Mouse (Mus musculus): Measurements from ENCODE around the gene Ttll11.

The Ttll11 gene

DNA sequence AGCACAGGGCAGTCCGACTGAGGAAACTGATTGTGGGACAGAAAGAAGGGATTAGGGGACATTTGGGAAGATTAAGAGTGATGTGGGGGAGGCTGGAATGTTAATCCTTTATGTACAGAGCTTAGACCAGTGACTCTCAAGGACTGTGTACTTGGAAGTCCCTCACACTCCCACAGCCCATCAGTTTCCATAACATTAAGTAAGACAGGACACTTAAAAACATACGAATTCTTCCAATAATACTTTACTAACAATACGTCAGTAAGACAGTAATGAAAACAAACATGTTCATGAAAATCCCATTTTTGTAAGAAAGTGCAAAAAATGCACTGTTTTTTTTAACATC is 127.6 kb downstream of the Ttll11 start:
- DNase-seq (ENCODE audit: low spot score in 2 of 2), result no peak

DNA sequence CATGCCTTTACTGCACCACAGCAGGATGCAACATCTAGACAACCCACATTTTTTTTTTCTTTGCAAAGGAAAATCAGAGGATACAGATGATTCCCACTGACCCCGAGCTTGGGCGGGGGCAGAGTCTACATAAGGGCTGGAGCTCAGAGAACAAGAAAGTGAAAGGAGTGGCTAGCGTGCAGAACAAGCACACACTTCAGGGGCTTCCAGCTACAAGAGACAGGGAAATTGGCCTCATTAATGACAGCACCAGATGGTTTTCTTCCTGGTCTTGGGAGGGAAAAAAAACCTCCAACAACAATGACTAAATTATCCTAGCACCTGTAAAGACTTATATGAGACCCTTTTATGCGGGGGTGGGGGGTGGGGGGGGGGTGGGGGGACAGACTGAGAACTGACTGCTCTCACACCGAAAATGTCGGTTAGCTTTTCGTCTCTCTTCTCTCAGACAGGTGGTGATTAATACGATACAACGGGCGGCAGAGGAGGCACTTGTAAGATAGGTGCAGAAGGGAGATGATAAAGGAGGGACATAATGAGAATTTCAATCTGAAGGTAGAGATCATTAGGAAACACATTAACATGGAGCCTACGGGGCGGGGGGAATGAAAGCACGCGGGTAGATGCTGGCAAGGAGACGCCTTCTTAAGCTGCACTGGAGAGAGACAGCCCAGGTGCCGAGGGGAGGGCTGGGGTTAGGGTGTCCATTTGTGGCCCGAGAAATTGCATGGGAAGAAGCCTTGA is 128.1 kb downstream of the Ttll11 start:
- DNase-seq (ENCODE audit: low spot score in 2 of 2), result no peak

DNA sequence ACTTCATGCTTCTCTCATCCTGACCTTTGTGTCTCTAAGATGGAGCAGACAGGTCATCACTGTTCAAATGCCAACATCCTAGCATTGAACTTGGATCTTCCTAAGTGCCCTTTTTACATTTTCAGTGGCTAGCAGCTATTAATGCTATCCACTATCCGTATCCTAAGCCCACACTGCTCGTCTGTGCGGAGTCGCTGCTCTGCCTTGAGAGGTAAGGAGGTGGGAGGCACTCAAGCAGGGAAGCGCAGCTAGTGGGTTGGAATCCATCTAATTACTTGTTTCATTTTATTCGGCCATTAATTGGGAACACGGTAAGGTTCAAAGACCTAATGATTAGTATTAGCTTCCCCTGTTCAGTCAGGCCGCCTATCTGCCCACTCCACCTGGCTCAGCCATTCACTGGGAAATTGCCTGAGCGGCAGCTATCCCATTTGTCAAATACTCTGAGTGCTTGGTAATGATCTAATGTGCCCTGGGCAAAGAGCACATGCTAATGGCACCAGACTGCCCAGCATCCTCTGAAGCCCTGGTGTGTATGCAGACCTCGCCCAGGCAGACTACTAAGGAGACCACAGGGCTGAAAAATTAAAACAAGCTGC is 130.0 kb downstream of the Ttll11 start:
- no peak for DNase-seq (ENCODE audit: low spot score in 2 of 2)

GRCm38 (mm10) chr2:35845611-35846504 is 133.9 kb downstream of the Ttll11 start:
- peak; percentile 56 to 60 for DNase-seq (ENCODE audit: low spot score in 2 of 2)

GRCm38 (mm10) chr2:35843896-35844690 is 135.6 kb downstream of the Ttll11 start:
- DNase-seq (ENCODE audit: low spot score in 2 of 2), result no peak

DNA sequence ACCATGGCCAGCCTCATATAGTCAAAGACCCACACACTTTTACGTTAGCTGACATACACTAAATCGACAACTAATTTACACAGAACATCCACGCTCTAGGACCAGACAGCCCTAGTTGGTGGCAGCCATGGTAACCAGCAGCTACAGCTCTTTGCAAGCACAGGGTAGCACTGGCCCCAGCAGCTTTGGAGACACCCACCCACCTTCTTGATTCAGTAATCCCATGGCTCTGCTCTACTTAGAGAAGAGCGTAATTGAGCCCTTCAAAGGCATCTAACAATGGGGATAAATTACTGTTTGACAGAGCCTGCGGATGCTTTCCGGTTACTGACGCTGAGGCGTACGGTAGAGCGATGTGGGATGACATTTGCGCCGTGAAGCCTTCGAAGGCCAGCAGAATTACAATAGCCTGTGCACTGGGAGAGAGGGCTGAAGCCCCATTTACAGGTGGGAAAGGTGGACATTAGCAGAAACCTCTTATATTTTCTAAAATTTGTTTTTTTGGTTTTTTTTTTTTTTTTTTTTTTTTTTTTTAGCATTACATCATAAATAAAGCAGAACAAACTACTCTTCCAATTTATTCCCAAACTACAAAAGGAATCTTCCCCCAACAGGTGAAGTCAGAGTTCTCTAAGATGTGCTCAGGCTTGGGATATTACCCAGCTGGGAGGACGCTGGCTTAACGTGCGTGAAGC is 136.8 kb downstream of the Ttll11 start:
- DNase-seq (ENCODE audit: low spot score in 2 of 2), result peak in 1 of 2 experiments; percentile 44

DNA sequence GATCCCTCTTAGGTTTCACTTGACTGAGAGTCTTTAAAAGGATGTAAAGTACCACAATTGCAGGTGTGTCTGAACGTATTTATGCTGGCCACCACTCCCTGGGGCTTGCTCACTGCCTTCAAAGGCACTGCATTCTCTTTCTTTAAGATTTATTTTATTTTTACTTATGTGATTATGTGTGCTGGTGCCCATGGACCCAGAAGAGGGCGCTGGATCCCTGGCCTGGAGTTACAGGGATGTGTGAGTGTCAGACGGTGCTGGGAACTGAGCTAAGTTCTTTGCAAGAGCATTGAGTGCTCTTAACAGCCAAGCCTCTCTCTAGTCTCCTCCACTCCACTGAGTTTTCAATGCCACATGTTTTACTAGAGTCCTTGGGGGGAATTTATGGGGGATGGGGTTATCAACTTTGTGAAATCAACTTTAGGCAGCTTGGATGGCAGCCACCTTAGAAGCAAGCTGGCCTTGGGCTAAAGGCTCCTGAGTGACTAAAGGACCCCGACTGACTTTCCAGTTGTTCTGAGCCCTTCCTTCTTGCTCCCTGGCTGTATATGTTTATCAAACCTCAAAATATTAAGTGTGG is 137.8 kb downstream of the Ttll11 start:
- DNase-seq (ENCODE audit: low spot score in 2 of 2), result no peak

- no peak for DNase-seq (ENCODE audit: low spot score in 2 of 2)
These were observed 138.5 kb downstream of the Ttll11 start for GRCm38 (mm10) chr2:35840956-35841816.

- no peak for DNase-seq (ENCODE audit: low spot score in 2 of 2)
These were observed 140.8 kb downstream of the Ttll11 start for GRCm38 (mm10) chr2:35838751-35839479.

DNA sequence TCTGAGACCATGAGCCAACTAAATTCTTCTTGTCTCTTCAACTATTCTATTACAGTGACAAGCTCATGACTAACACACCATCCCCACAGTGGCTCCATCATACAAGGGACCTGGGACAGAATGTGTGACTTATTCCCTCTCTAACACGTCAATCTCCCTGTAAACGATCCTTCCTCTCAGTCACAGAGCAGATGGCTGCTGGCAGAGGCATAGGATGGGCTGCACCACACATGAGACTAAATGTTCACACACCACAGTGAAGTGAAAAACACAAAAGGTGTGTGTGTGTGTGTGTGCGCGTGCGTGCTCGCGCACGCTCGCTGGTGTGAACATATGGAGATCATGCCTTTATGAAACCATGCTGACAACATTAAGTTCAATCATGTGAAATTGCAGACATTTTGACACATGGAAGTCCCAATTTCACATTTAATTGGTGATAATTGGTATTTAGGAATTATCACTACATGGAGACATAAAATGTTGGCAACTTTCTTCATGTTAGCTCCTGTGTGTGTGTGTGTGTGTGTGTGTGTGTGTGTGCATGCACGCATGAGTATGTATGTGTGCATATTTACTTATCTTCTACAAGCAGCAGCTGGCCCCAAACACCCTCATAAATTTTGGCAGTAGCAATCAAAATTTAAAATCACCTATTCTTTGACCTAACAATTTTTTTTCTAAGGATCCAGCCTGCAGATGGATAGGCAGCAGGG is 145.4 kb downstream of the Ttll11 start:
- no peak for DNase-seq (ENCODE audit: low spot score in 2 of 2)

DNA sequence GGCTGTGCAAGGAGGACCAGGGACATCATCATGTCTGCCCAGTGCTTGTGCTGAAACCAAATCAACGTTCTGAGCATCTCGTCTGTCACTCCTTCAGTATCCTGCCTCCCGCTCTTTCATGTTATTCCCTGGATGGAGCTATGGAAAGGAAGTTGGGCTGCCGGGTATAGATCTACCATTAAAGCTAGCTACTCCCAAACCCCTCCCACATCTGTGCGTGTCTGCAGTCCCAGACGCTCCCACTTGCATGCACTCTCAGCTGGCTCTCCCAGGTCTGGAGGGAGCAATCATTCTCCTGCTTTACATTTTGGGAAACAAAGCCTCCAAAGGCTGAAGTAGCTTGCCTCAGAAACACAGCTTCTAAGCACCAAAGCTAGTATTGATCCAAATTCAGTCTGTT is 146.2 kb downstream of the Ttll11 start:
- DNase-seq (ENCODE audit: low spot score in 2 of 2), result no peak

- no peak for DNase-seq (ENCODE audit: low spot score in 2 of 2)
These were observed 146.8 kb downstream of the Ttll11 start for GRCm38 (mm10) chr2:35832742-35833425.

DNA sequence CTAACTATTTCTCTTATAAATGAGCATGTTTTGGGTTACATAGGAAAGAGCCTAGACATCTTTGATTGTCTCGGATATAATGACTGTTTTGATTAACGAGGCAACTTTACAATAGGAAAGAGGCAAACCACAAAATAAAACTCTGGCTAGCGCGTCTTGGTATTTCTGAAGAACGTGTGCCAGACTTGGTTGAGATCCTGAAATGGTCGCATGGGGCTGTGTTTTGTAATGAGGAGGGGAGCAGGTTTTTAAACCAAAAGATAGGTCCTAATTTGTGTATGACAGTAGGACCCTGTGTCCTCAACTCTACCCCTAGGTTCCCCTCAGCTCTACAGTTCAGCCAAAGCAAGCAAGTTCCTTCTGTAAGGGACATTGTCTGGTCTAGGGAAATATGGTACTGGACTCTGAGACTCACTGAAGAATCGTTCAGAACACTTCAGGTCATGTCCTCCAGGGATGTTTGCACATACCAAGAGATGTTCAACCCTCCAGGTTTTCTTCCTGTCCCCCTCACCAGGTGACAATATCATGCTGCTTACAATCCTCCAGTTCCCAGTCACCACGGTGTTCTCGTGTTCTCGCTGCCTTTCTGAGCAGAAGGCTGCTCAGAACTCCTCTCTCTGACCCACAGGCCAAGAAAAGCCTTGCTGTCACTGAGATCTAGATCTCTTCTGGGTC is 147.7 kb downstream of the Ttll11 start:
- DNase-seq (ENCODE audit: low spot score in 2 of 2), result no peak

DNA sequence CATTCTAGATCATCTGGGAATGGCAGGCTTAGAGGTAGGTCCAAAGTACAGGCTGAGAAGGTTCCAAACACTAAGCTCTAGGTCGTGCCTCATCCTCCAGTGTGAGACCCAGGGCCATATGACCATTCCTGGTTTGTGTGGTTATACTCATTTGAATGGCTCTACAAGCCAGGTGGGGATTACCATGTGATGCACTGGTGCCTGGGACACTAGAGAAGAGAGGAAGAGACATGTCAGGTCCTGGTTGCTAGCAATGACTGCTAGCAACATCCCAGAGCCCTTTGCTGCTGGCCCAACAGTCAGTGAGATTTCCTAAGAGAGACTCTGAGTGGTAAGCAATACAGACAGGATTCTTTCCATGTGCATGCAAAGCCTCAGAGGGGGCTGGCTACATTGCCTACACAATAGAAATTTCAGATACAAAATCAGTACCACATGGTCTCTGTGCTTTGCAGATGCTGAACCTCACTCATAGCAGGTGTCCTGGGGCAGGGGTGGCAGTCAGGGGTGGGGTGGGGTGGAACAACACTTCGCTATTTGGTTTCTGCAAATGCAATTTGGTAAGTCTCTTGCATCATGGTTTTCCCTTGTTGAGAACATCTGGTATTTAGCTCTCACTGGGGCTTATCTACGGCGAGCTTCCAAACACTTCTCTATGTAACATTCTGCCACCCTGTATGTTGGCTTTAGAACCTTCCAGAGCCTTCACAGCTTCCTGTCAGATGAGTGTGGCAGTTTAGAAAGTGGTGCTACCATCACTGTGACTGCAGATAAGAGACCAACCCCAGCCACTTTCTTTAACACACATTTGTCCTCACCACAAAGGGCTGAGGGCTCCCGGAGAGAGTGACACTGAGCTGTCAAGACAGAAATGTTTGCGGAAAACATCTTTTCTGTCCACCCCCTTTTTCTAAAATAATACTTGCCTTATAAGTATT is 148.5 kb downstream of the Ttll11 start:
- no peak for DNase-seq (ENCODE audit: low spot score in 2 of 2)

DNA sequence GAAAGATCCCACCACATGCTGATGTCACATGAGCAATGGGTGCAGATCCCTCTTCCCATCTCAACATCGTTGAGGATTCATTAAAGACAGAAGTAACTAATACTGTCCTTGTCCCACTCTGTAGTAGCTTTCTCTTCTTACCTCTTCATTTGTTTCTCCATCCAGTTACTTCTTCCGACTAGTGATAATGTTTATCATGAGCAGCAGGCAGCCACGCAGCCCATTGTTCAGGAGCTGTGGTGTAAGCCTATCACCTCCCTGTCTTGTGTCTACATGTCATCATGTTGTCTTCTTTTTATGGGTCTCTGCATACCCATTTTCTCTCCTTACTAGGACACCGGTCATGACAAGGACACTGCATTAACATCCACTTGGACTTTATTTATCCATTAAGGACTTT is 150.6 kb downstream of the Ttll11 start:
- no peak for DNase-seq (ENCODE audit: low spot score in 2 of 2)

DNA sequence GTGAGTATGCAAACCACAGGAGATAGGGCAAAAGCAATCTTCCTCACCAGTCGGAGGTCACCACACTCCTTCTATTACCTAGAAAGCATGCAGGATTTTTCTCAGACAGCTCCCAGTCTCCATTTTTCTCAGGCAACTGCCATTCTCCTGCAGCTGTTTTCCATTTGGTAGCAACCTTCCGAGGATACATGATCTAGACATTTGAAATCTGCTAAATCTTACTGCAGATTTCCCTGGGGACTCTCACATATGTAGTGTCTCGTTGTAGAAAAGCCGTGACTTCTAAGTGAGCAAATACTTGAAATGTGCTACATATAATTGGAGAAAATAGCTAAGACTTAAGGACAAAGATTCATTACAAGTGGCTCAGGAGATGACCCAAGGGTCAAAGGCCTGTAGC is 151.8 kb downstream of the Ttll11 start:
- DNase-seq (ENCODE audit: low spot score in 2 of 2), result no peak

Measured in frontal cortex, postnatal 10 days (tissue).